ENCODE assay signal across 26 mouse cellular contexts in genomic region chr10:70552531-70552930, GRCm38 (mm10).
"Had no signal": no experiment of that assay in that cellular context is flagged by ENCODE, and none has a peak within 500 bp of the region (broad histone marks: within the 10 kb centered on the region; RNA-seq: fewer than 3 reads in every experiment).

No protein-coding gene starts in this region.

- H3K27ac ChIP-seq: kidney, embryonic 15.5 days; limb, embryonic 10.5 days; limb, embryonic 13.5 days; liver, embryonic 12.5 days; liver, embryonic 15.5 days; lung, embryonic 15.5 days; midbrain, embryonic 10.5 days; midbrain, embryonic 13.5 days; stomach, embryonic 15.5 days had no signal

- H3K9me3 ChIP-seq: kidney, embryonic 15.5 days; limb, embryonic 10.5 days; limb, embryonic 13.5 days; liver, embryonic 12.5 days; liver, embryonic 15.5 days; lung, embryonic 15.5 days; midbrain, embryonic 10.5 days; midbrain, embryonic 13.5 days; stomach, embryonic 15.5 days had no signal

- H3K36me3 ChIP-seq: liver, embryonic 12.5 days; liver, embryonic 15.5 days; lung, embryonic 15.5 days; stomach, embryonic 15.5 days had no signal

- DNase-seq: kidney, adult 8-10 months; kidney, postnatal 10 days; kidney, postnatal 36 days; layer of hippocampus, adult 9-11 months; liver; lung, adult 18-20 months; lung, postnatal 10 days; lung, postnatal 36 days; right cerebral cortex, adult 18-20 months; right cerebral cortex, postnatal 14 days; right cerebral cortex, postnatal 4 days; spleen, adult 18-20 months; thymus, adult 2 months; thymus, postnatal 25 days had no signal

- ATAC-seq: liver, embryonic 12.5 days; midbrain, embryonic 13.5 days; midbrain, embryonic 16.5 days had no signal

- H3K4me1 ChIP-seq: kidney, embryonic 15.5 days; limb, embryonic 10.5 days; limb, embryonic 13.5 days; liver, embryonic 12.5 days; liver, embryonic 15.5 days; lung, embryonic 15.5 days; megakaryocyte, embryonic 14.5 days; midbrain, embryonic 10.5 days; midbrain, embryonic 13.5 days; stomach, embryonic 15.5 days had no signal

- H3K27me3 ChIP-seq: kidney, embryonic 15.5 days; limb, embryonic 13.5 days; liver, embryonic 12.5 days; liver, embryonic 15.5 days; lung, embryonic 15.5 days; megakaryocyte, embryonic 14.5 days; midbrain, embryonic 13.5 days; stomach, embryonic 15.5 days had no signal

- H3K9ac ChIP-seq: kidney, embryonic 15.5 days; limb, embryonic 13.5 days; liver, embryonic 12.5 days; liver, embryonic 15.5 days; lung, embryonic 15.5 days; midbrain, embryonic 13.5 days; stomach, embryonic 15.5 days had no signal

- H3K4me2 ChIP-seq: kidney, embryonic 15.5 days; limb, embryonic 13.5 days; liver, embryonic 12.5 days; liver, embryonic 15.5 days; lung, embryonic 15.5 days; midbrain, embryonic 13.5 days; stomach, embryonic 15.5 days had no signal

- H3K4me3 ChIP-seq: kidney, embryonic 15.5 days; limb, embryonic 10.5 days; limb, embryonic 13.5 days; liver, embryonic 12.5 days; liver, embryonic 15.5 days; lung, embryonic 15.5 days; megakaryocyte, embryonic 14.5 days; midbrain, embryonic 10.5 days; midbrain, embryonic 13.5 days; myocyte; stomach, embryonic 15.5 days had no signal
